Mouse (Mus musculus) stomach, embryonic 14.5 days (tissue): ENCODE measurements around the gene Gm13276. TPM values are rescaled to one million over a fixed set of nuclear protein-coding genes. Genes with fewer than 3 reads are reported as not detected.
"Not testable (repeated sequence)": the region's sequence is repeated elsewhere in the genome, so short reads cannot be mapped to it uniquely, and the experiment has no call there.

ENCODE experiments used
- ATAC-seq: fragments of 200-750 bp; cut with Nextera tagmentation; 2 replicates; pipeline ENCODE4 v1.8.0; 2017; ENCODE audit warnings: low read depth, moderate TSS enrichment; ENCODE audit not compliant: insufficient number of reproducible peaks, insufficient read depth, low FRiP score
- H3K27ac ChIP-seq: fragments of 300-500 bp; sonication (generic); 2 replicates; pipeline ENCODE4 v1.5.1; 2014; ENCODE audit warnings: mild to moderate bottlenecking, low read length, moderate library complexity, mixed read lengths
- H3K27me3 ChIP-seq: fragments of 300-500 bp; sonication (generic); 2 replicates; pipeline ENCODE4 v1.6.1; 2014; ENCODE audit warnings: low read length, control low read depth, mixed read lengths; ENCODE audit not compliant: control insufficient read depth, insufficient read depth
- H3K36me3 ChIP-seq: fragments of 300-500 bp; sonication (generic); 2 replicates; pipeline ENCODE4 v1.6.1; 2014; ENCODE audit warnings: mild to moderate bottlenecking, control low read depth, low read length, moderate library complexity, mixed read lengths; ENCODE audit not compliant: control insufficient read depth, insufficient read depth
- H3K4me1 ChIP-seq: fragments of 300-500 bp; sonication (generic); 2 replicates; pipeline ENCODE4 v1.6.1; 2014; ENCODE audit warnings: low read length, control low read depth, mixed read lengths; ENCODE audit not compliant: control insufficient read depth, insufficient read depth
- H3K4me2 ChIP-seq: fragments of 300-500 bp; sonication (generic); replicated peaks from 2 replicates; pipeline ENCODE4 v1.6.1; 2014; ENCODE audit warnings: low read depth, low read length, control low read depth
- H3K4me3 ChIP-seq: fragments of 300-500 bp; sonication (generic); 2 replicates; pipeline ENCODE4 v1.5.1; 2014; ENCODE audit warnings: low read depth, low read length, control low read depth
- H3K9ac ChIP-seq: fragments of 300-500 bp; sonication (generic); replicated peaks from 2 replicates; pipeline ENCODE4 v1.6.1; 2014; ENCODE audit warnings: low read depth, mild to moderate bottlenecking, control low read depth, low read length, moderate library complexity, mixed read lengths
- H3K9me3 ChIP-seq: fragments of 300-500 bp; sonication (generic); 2 replicates; pipeline ENCODE4 v1.6.1; 2016; ENCODE audit warnings: low read depth, low read length, control low read depth; ENCODE audit not compliant: control insufficient read depth
- WGBS: fragments of 180-500 bp; shearing (Covaris S2); extraction: QIAGEN DNeasy Blood & Tissue Kit; methylation state at CpG from one replicate; pipeline ENCODE4 v1.1.7; 2014; 5-methylcytosine and 5-hydroxymethylcytosine counted together
- polyA plus RNA-seq: library from polyadenylated mRNA; unstranded; fragments of >200 nt; fragmentation: Nextera tagmentation; extraction: Ambion mirVana; gene quantifications from 2 replicates; pipeline ENCODE4 v1.2.1, GENCODE M21; 2014

Gene Gm13276
- polyA plus RNA-seq, 1 experiment from 2014 or later, result not detected

DNA sequence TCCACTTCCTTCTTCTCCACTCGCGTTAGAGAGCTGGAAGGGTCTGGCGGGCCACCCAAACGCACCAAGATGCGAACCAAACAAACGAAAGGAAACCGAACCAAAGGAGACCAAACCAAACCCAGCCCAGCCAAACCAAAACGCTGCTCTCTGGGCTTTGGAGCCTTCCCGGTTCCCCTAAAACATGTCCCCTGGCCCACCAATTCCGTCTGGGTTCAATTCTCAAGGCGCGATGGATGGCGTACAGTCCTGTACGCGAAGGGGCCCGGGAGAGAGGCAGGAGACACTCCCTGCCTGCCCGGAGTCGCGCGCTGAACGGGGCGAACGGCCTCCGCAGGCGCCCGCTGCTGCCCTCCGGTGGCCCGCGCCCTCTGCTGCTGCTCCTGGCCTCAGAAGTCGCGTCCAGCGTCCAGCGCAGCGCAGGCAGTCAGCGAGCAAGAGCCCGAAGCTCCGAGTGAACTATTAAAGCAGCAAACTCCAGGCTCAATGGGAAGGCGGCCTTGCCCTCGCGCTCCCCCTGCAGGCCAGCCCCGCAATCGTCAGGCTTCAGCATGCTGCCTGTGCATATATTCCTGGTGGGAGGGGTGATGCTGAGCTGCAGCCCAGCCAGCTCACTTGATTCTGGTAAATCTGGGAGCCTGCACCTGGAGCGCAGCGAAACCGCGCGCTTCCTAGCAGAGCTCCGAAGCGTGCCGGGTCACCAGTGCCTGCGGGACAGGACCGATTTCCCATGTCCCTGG is 8.6 kb downstream of the Gm13276 start, which contains the start of gene Gm13275:
Gene Gm13275 (plus strand): TSS at position 552 of the 740 bp plus-strand sequence.
- not testable (repeated sequence) for H3K9me3 ChIP-seq, H3K27ac ChIP-seq, H3K27me3 ChIP-seq, H3K36me3 ChIP-seq, ATAC-seq, H3K9ac ChIP-seq, H3K4me1 ChIP-seq, H3K4me3 ChIP-seq, H3K4me2 ChIP-seq
- 0% methylated on average over 6 of the region's 52 CpGs for WGBS

GRCm38 (mm10) chr4:88797097-88797496 is 11.6 kb downstream of the Gm13276 start, which contains the start of gene Gm13279:
Gm13279 (plus strand) TSS chr4:88797397.
- not testable (repeated sequence) for H3K4me2 ChIP-seq, H3K9me3 ChIP-seq, H3K27ac ChIP-seq, H3K36me3 ChIP-seq, ATAC-seq, H3K4me1 ChIP-seq, H3K9ac ChIP-seq, H3K4me3 ChIP-seq, H3K27me3 ChIP-seq
- no CpG with 5 or more reads among the region's 28 CpGs for WGBS

- H3K36me3 ChIP-seq, H3K27ac ChIP-seq, H3K4me3 ChIP-seq, H3K9me3 ChIP-seq, H3K9ac ChIP-seq, H3K4me1 ChIP-seq, ATAC-seq, H3K4me2 ChIP-seq, H3K27me3 ChIP-seq: not testable (repeated sequence)
- WGBS, result 25% methylated on average over 1 of the region's 7 CpGs
Measured at GRCm38 (mm10) chr4:88799365-88799764, 13.9 kb downstream of the Gm13276 start, which contains the start of gene Gm13285. Gm13285 (plus strand) TSS chr4:88799665.

- H3K4me3 ChIP-seq, H3K4me2 ChIP-seq, ATAC-seq, H3K27me3 ChIP-seq, H3K4me1 ChIP-seq, H3K27ac ChIP-seq, H3K9ac ChIP-seq, H3K36me3 ChIP-seq, H3K9me3 ChIP-seq: not testable (repeated sequence)
- WGBS, result no CpG with 5 or more reads among the region's 29 CpGs
Measured at GRCm38 (mm10) chr4:88802954-88803353, 17.4 kb downstream of the Gm13276 start, which contains the start of gene Gm13287. Gm13287 (plus strand) TSS chr4:88803254.

DNA sequence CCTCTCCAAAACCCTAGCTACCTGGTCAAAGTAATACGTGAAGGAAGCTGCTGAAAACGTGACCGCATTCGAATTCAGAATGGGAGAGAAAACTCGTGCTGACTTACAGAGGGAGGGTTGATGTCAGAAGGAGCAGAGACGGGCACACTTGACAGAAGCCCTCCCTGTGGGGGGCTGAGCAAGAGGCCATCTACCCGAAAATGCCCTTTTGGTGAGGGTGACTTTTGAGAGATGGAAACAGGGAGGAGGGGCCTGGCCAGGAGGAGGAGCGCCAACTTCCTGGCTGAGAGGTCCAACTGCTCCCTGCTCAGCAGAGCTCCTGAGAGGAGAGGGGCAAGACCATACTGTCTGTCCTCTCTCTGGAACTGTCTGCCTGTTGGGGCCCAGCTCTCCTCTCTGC is 19.7 kb downstream of the Gm13276 start, which contains the start of gene Gm13288:
Gene Gm13288 (plus strand): TSS at position 301 of the 400 bp plus-strand sequence.
- not testable (repeated sequence) for H3K4me2 ChIP-seq, H3K9ac ChIP-seq, H3K36me3 ChIP-seq, H3K4me3 ChIP-seq, H3K27me3 ChIP-seq, ATAC-seq, H3K27ac ChIP-seq, H3K4me1 ChIP-seq, H3K9me3 ChIP-seq
- no CpG with 5 or more reads among the region's 8 CpGs for WGBS

GRCm38 (mm10) chr4:88805761-88806160 is 20.3 kb downstream of the Gm13276 start:
- not testable (repeated sequence) for ATAC-seq, H3K9me3 ChIP-seq, H3K27me3 ChIP-seq, H3K4me3 ChIP-seq, H3K4me1 ChIP-seq, H3K4me2 ChIP-seq, H3K36me3 ChIP-seq, H3K9ac ChIP-seq, H3K27ac ChIP-seq
- no CpG with 5 or more reads among the region's 34 CpGs for WGBS

DNA sequence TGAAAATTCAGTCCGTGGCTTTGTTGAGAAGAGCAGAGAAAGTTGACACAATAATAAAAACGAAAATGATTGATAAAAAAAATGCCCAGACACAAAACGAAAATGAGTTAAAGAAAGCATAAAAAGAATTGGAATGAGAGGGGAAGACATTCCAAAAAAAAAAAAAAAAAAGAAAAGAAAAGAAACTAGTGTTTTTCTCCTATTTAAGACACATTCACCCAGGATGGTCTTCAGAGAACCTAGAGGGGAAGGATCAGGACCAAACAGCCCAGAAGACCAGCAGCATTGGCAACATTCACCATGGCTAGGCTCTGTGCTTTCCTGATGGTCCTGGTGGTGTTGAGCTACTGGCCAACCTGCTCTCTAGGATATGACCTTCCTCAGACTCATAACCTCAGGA is 30.4 kb downstream of the Gm13276 start, which contains the start of gene Ifna7:
Gene Ifna7 (plus strand): TSS at position 301 of the 400 bp plus-strand sequence.
- ATAC-seq, result no peak
- Histone ChIP-seq H3K4me2 (no peak within 1 kb of the TSS), H3K36me3 (no peaks in the 10 kb centered on the region), H3K27me3 (no peaks in the 10 kb centered on the region; the same call in 1 of the 2 replicates), H3K9me3 (no peaks in the 10 kb centered on the region), H3K4me1 (no peaks in the 10 kb centered on the region), H3K4me3 (no peak within 1 kb of the TSS), H3K27ac (no peak within 1 kb of the TSS), H3K9ac (no peak within 1 kb of the TSS)
- WGBS, result 52% methylated on average over 3 of the region's 3 CpGs

- H3K36me3 ChIP-seq, result no peaks in the 10 kb centered on the region
- no peak for ATAC-seq
Measured at GRCm38 (mm10) chr4:88819659-88820058, 34.1 kb downstream of the Gm13276 start, which contains the start of gene Ifna11. Ifna11 (plus strand) TSS chr4:88819959.

More at GRCm38 (mm10) chr4:88819659-88820058, 34.1 kb downstream of the Gm13276 start, which contains the start of gene Ifna11:
- no peak within 1 kb of the TSS for H3K9ac ChIP-seq
- H3K27ac ChIP-seq, result no peak within 1 kb of the TSS
- H3K9me3 ChIP-seq, result no peaks in the 10 kb centered on the region
- WGBS, result 90% methylated on average over 1 of the region's 1 CpGs
- H3K4me2 ChIP-seq, result no peak within 1 kb of the TSS
- H3K4me1 ChIP-seq, result no peaks in the 10 kb centered on the region
- no peaks in the 10 kb centered on the region; the same call in 1 of the 2 replicates for H3K27me3 ChIP-seq
- H3K4me3 ChIP-seq, result no peak within 1 kb of the TSS
